Mouse (Mus musculus): ENCODE results near the gene Meioc.
"Not testable (repeated sequence)": the region's sequence is repeated elsewhere in the genome, so short reads cannot be mapped to it uniquely, and the experiment has no call there.

Gene Meioc

GRCm38 (mm10) chr11:102690162-102690561 lies 26.6 kb downstream of the Meioc start:
- DNase-seq (ENCODE audit: low spot score) = peak; percentile 31

- DNase-seq (ENCODE audit: low spot score) = no peak
Observed at GRCm38 (mm10) chr11:102695289-102695688, 31.8 kb downstream of the Meioc start.

- peak; percentile 86 for DNase-seq (ENCODE audit: low spot score)
Observed at GRCm38 (mm10) chr11:102697338-102698017, 34.0 kb downstream of the Meioc start, which contains the start of gene Ccdc43. TSS of gene Ccdc43 (minus strand) at chr11:102697782.

- DNase-seq (ENCODE audit: low spot score) = no peak
Observed at GRCm38 (mm10) chr11:102698018-102698476, 34.5 kb downstream of the Meioc start.

- DNase-seq (ENCODE audit: low spot score) = not testable (repeated sequence)
Observed at GRCm38 (mm10) chr11:102702206-102702605, 38.7 kb downstream of the Meioc start.

- no peak for DNase-seq (ENCODE audit: low spot score)
Observed at GRCm38 (mm10) chr11:102712411-102712810, 48.9 kb downstream of the Meioc start.

- DNase-seq (ENCODE audit: low spot score) = not testable (repeated sequence)
Observed at GRCm38 (mm10) chr11:102714578-102714977, 51.1 kb downstream of the Meioc start.

- DNase-seq (ENCODE audit: low spot score) = no peak
Observed at GRCm38 (mm10) chr11:102716135-102716534, 52.6 kb downstream of the Meioc start.

GRCm38 (mm10) chr11:102725574-102725973 lies 62.1 kb downstream of the Meioc start:
- no peak for DNase-seq (ENCODE audit: low spot score)

GRCm38 (mm10) chr11:102728614-102729013 lies 65.1 kb downstream of the Meioc start:
- no peak for DNase-seq (ENCODE audit: low spot score)

GRCm38 (mm10) chr11:102729835-102730234 lies 66.3 kb downstream of the Meioc start:
- DNase-seq (ENCODE audit: low spot score) = no peak

- DNase-seq (ENCODE audit: low spot score) = no peak
Observed at GRCm38 (mm10) chr11:102731366-102731765, 67.8 kb downstream of the Meioc start.

Measured in yolk sac, embryonic 10.5 days (tissue).